Comparison of ENCODE assay signal across 8 mouse cellular contexts in genomic region chr11:65678824-65679402, GRCm38 (mm10).
DNase-seq lines count a peak whose midpoint lies in the region; ATAC-seq lines count a peak whose summit lies in the region.

No protein-coding gene starts in this region.

- no peaks in the 10 kb centered on the region for H3K36me3 ChIP-seq in heart, embryonic 13.5 days

- H3K9me3 ChIP-seq in heart, embryonic 13.5 days, result no peaks in the 10 kb centered on the region

- H3K27ac ChIP-seq in heart, embryonic 13.5 days (replicated peaks), result no peak overlapping the region

- H3K27me3 ChIP-seq in heart, embryonic 13.5 days (replicated peaks), result no peaks in the 10 kb centered on the region

- no peaks in the 10 kb centered on the region; the same call in none of the 2 replicates for H3K4me1 ChIP-seq in heart, embryonic 13.5 days

- ATAC-seq in common myeloid progenitor, adult 5-6 weeks (replicated peaks; ENCODE audit: low read depth, poor library complexity, severe bottlenecking), result peak; percentile 76
- no peak for ATAC-seq in heart, embryonic 13.5 days (ENCODE audit: extremely low read depth, insufficient number of reproducible peaks, low FRiP score, low TSS enrichment)

- H3K9ac ChIP-seq in heart, embryonic 13.5 days, result peak overlapping the region; percentile 63; the same call in 1 of the 2 replicates

- 25% methylated on average over 12 of the region's 12 CpGs for WGBS in heart, embryonic 13.5 days

- peak; percentile 49 to 60 for DNase-seq in right cerebral cortex, postnatal 10 days (ENCODE audit: low spot score in 2 of 2)
- no peak for DNase-seq in right cerebral cortex, postnatal 36 days (ENCODE audit: low spot score in 2 of 2)
- peak; percentile 43 for DNase-seq in kidney, postnatal 14 days
- DNase-seq in lung, postnatal 10 days, result peak; percentile 56
- no peak for DNase-seq in B cell, adult 2 months
- DNase-seq in gastrocnemius, postnatal 25 days, result no peak

- H3K4me3 ChIP-seq in heart, embryonic 13.5 days, result 0 out of 2 replicates have a peak overlapping the region, but pooled peaks have one; percentile 6

- H3K4me2 ChIP-seq in heart, embryonic 13.5 days, result peak overlapping the region; percentile 56

Comparison
In these comparisons a context has a peak if more than half of its experiments do, and no peak if none do; other contexts are left out.
1. DNase-seq: peak in right cerebral cortex, postnatal 10 days (2 of 2), kidney, postnatal 14 days (single experiment) and lung, postnatal 10 days (single experiment); none in right cerebral cortex, postnatal 36 days (0 of 2), B cell, adult 2 months (0 of 2) and gastrocnemius, postnatal 25 days (single experiment).